10 mouse cellular contexts compared by ENCODE assay signal in genomic region chr6:93443766-93444557, GRCm38 (mm10).
A peak's percentile ranks its signal among the peaks of the same experiment; 100 is the strongest.
DNase-seq lines count a peak whose midpoint lies in the region; ATAC-seq and TF ChIP-seq lines count a peak whose summit lies in the region.
"Had no signal": no experiment of that assay in that cellular context is flagged by ENCODE, and none has a peak within 500 bp of the region (broad histone marks: within the 10 kb centered on the region; RNA-seq: fewer than 3 reads in every experiment).

No protein-coding gene starts in this region.

- no peaks in the 10 kb centered on the region for H3K27me3 ChIP-seq in kidney, postnatal 0 days (ENCODE audit: insufficient read depth, low read length)
- no peaks in the 10 kb centered on the region for H3K27me3 ChIP-seq in neural tube, embryonic 15.5 days (replicated peaks)
- H3K27me3 ChIP-seq: megakaryocyte, embryonic 14.5 days; stomach, embryonic 15.5 days had no signal

- WGBS in kidney, postnatal 0 days: 24% methylated on average over 11 of the region's 11 CpGs
- WGBS in neural tube, embryonic 15.5 days: 25% methylated on average over 11 of the region's 11 CpGs

- no peak overlapping the region for H3K9ac ChIP-seq in kidney, postnatal 0 days (ENCODE audit: low read depth, low read length)
- H3K9ac ChIP-seq in neural tube, embryonic 15.5 days (replicated peaks): no peak overlapping the region
- H3K9ac ChIP-seq: stomach, embryonic 15.5 days had no signal

- intact Hi-C loops in heart, postnatal 25 days (cut with DNase I): loop anchor here (2.0 to 5.0 kb wide), 5 partner anchors 127 to 501 kb away; partner anchors contain the start of gene Adamts9

- peaks cover 7% of the 10 kb centered on the region for H3K4me1 ChIP-seq in kidney, postnatal 0 days (replicated peaks; ENCODE audit: insufficient read depth, low read length)
- H3K4me1 ChIP-seq in neural tube, embryonic 15.5 days: peaks cover 11% of the 10 kb centered on the region
- H3K4me1 ChIP-seq: megakaryocyte, embryonic 14.5 days; stomach, embryonic 15.5 days had no signal

- H3K4me3 ChIP-seq in kidney, postnatal 0 days (replicated peaks; ENCODE audit: low read depth, low read length): no peak overlapping the region
- no peak overlapping the region for H3K4me3 ChIP-seq in neural tube, embryonic 15.5 days (replicated peaks)
- H3K4me3 ChIP-seq: megakaryocyte, embryonic 14.5 days; stomach, embryonic 15.5 days had no signal

- H3K36me3 ChIP-seq in kidney, postnatal 0 days (ENCODE audit: insufficient read depth, low read length): no peaks in the 10 kb centered on the region
- no peaks in the 10 kb centered on the region for H3K36me3 ChIP-seq in neural tube, embryonic 15.5 days
- H3K36me3 ChIP-seq: stomach, embryonic 15.5 days had no signal

- H3K27ac ChIP-seq in kidney, postnatal 0 days: no peak overlapping the region
- H3K27ac ChIP-seq in neural tube, embryonic 15.5 days (replicated peaks): 0 out of 2 replicates have a peak overlapping the region, but pooled peaks have one; percentile 4
- H3K27ac ChIP-seq: stomach, embryonic 15.5 days had no signal

- no peak for TF ChIP-seq CTCF in kidney, postnatal 0 days (IDR thresholded peaks at IDR 0.05; ENCODE audit: low read depth)

- DNase-seq in heart, adult 11 months: peak; percentile 93
- DNase-seq in heart, postnatal 25 days (ENCODE audit: low spot score): no peak
- peak; percentile 15 to 51 for DNase-seq in heart, adult 9 months (ENCODE audit: low spot score in 2 of 2)
- peak; percentile 40 for DNase-seq in kidney, postnatal 0 days (ENCODE audit: low spot score)
- DNase-seq in cerebellum, postnatal 36 days: no peak
- DNase-seq in lung, adult 18-20 months: no peak

- no peaks in the 10 kb centered on the region for H3K9me3 ChIP-seq in kidney, postnatal 0 days (replicated peaks; ENCODE audit: low read length)
- no peaks in the 10 kb centered on the region for H3K9me3 ChIP-seq in neural tube, embryonic 15.5 days (replicated peaks)
- H3K9me3 ChIP-seq: megakaryocyte, embryonic 14.5 days; stomach, embryonic 15.5 days had no signal

- H3K4me2 ChIP-seq in kidney, postnatal 0 days (ENCODE audit: low read length): peak overlapping the region; percentile 27; the same call in 1 of the 2 replicates
- H3K4me2 ChIP-seq in neural tube, embryonic 15.5 days: peak overlapping the region; percentile 31
- H3K4me2 ChIP-seq: stomach, embryonic 15.5 days had no signal

- no peak for ATAC-seq in kidney, postnatal 0 days (replicated peaks; ENCODE audit: low FRiP score, low read depth)
- peak; percentile 50; the same call in 1 of the 2 replicates for ATAC-seq in neural tube, embryonic 15.5 days (ENCODE audit: low FRiP score)
- no peak for ATAC-seq in megakaryocyte-erythroid progenitor cell, adult 5-6 weeks (replicated peaks; ENCODE audit: low FRiP score, low TSS enrichment, poor library complexity, severe bottlenecking)

Comparison
In these comparisons a context has a peak if more than half of its experiments do, and no peak if none do; other contexts are left out.
1. DNase-seq: peak in heart, adult 11 months (single experiment), heart, adult 9 months (2 of 2) and kidney, postnatal 0 days (single experiment); none in heart, postnatal 25 days (single experiment), cerebellum, postnatal 36 days (0 of 2) and lung, adult 18-20 months (0 of 2).